Mouse (Mus musculus): ENCODE measurements around the gene 2310057N15Rik.
"Not testable (repeated sequence)": the region's sequence is repeated elsewhere in the genome, so short reads cannot be mapped to it uniquely, and the experiment has no call there.

2310057N15Rik gene

GRCm38 (mm10) chr16:88774106-88774505, at the start of gene 2310057N15Rik:
Gene 2310057N15Rik, minus strand, starts transcription at chr16:88774206.
- DNase-seq (ENCODE audit: low spot score) = no peak

DNA sequence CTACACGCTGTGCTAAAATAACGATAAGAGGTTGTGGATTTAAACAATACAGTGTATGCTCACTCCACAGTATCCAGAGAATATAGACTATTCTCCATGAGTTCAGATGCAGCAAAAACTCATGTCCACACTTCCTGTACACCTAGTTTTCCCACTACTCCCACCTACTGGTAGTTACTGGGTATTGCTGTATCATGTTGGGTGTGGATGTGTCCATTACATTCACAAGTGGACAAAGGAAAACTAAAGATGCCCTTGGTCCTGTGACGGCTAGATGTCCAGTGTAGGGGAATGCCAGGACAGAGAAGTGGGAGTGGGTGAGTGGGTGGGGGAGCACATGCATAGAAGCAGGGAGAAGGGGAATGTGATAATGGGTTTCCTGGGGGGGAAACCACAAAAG, 49.7 kb upstream of the 2310057N15Rik start:
- DNase-seq (ENCODE audit: low spot score) = no peak

DNA sequence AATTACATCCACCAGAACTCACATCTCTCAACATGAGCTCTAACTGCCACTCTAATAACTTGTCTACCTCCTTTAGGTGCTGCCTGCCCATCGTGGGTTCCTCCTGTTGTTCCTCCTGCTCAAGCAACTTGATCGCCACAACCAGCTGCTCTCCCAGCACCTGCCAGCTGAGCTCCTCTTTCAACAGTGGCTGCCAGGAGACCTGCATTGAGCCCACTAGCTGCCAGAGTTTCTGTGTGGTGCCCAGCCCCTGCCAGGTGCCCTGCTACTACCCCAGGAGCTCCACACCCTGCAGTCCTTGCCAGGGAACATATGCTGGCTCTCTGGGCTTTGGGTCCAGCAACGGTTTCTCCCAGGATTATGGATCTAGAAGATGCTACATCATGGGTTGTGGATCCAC, 46.1 kb upstream of the 2310057N15Rik start, which contains the start of gene Krtap15:
TSS of gene Krtap15 (plus strand) at position 150 of the 400 bp plus-strand sequence.
- no peak for DNase-seq (ENCODE audit: low spot score)

DNA sequence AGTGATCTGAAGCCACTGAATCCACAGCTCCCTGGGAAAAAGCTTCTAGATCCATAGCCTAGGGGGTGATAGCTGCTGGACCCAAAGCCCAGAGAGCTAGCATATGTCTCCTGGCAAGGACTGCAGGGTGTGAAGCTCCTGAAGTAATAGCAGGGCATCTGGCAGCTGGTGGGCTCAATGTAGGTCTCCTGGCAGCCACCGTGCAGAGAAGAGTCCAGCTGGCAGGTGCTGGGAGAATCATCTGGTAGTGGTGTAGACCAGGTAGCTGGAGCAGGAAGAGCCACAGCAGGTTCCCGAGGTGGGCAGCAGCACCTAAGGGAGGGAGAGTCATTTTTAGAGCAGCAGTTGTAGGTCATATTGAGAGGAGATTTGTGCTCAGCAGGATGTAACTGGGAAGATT, 37.8 kb upstream of the 2310057N15Rik start, which contains the start of gene Gm20741:
TSS of gene Gm20741 (minus strand) at position 394 of the 400 bp plus-strand sequence.
- DNase-seq (ENCODE audit: low spot score) = no peak

GRCm38 (mm10) chr16:88786786-88787185, 12.8 kb upstream of the 2310057N15Rik start:
- no peak for DNase-seq (ENCODE audit: low spot score)

GRCm38 (mm10) chr16:88777596-88777995, 3.6 kb upstream of the 2310057N15Rik start, which contains the start of gene Gm5965:
Gene Gm5965, plus strand, starts transcription at chr16:88777896.
- no peak for DNase-seq (ENCODE audit: low spot score)

- not testable (repeated sequence) for DNase-seq (ENCODE audit: low spot score)
These were observed 15.5 kb downstream of the 2310057N15Rik start, which contains the start of gene 2310034C09Rik for GRCm38 (mm10) chr16:88758547-88758946. Gene 2310034C09Rik, plus strand, starts transcription at chr16:88758847.

- not testable (repeated sequence) for DNase-seq (ENCODE audit: low spot score)
These were observed 22.5 kb downstream of the 2310057N15Rik start, which contains the start of gene Krtap13 for GRCm38 (mm10) chr16:88751535-88751934. Gene Krtap13, minus strand, starts transcription at chr16:88751635.

DNA sequence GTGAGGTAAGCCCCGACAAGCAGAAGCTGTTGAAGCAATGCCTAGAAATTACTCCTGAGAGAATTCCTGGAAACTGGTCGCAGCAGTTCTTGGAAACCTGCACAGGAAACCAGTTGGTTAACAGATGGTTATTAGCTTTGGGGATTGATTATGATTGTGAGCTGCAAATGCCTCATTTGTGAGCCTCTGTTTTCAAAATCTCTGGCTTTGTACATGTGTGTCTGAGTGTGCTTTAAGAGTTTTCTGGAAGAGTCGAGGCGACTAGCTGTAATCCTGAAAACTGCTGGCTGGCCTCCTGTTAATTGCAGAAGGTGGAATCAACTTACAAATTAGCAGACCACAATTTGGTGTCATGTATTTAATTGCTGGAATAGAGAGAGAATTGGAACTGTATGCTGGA, 26.1 kb downstream of the 2310057N15Rik start:
- DNase-seq (ENCODE audit: low spot score) = no peak

- DNase-seq (ENCODE audit: low spot score) = no peak
These were observed 29.2 kb downstream of the 2310057N15Rik start for GRCm38 (mm10) chr16:88744750-88745340.

DNA sequence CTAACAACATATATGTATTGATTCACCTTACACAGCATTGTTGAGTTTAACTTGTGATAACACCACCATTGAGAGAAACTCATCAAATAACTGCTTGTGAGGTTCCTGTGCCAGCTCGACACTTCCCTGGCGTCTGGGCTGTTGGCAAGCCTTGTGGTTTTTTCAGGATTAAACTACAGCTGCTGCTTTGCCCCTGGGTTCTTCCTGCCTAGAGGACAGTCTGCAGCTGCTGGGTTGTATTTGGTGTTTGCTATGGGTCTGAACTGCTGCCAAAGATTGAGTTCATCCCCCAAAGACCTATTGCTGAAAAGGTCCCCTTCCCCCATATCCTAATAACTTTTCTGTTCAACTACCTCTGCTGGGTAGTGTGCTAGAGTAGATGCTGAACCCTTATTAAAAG, 38.6 kb downstream of the 2310057N15Rik start:
- DNase-seq (ENCODE audit: low spot score) = no peak

GRCm38 (mm10) chr16:88728812-88729275, 45.2 kb downstream of the 2310057N15Rik start, which contains the start of gene Krtap13-1:
Gene Krtap13-1, plus strand, starts transcription at chr16:88728862.
- DNase-seq (ENCODE audit: low spot score) = no peak
